Mouse (Mus musculus) cerebellum, adult (tissue): Measurements from ENCODE around the gene Plekhj1.

ENCODE experiments used
- ATAC-seq: cut with Nextera tagmentation; 2 replicates; pipeline ENCODE4 v1.9.2; 2017; ENCODE audit warnings: mild to moderate bottlenecking, moderate library complexity, mixed read lengths; ENCODE audit not compliant: insufficient number of reproducible peaks, low FRiP score, low TSS enrichment

The Plekhj1 gene

GRCm38 (mm10) chr10:80755291-80756015, 43.0 kb downstream of the Plekhj1 start:
- no peak for ATAC-seq

GRCm38 (mm10) chr10:80754594-80755290, 43.7 kb downstream of the Plekhj1 start, which contains the start of gene Dot1l:
Gene Dot1l, plus strand, starts transcription at chr10:80755206.
- ATAC-seq: peak; percentile 83

GRCm38 (mm10) chr10:80752079-80752625, 46.3 kb downstream of the Plekhj1 start:
- no peak for ATAC-seq

GRCm38 (mm10) chr10:80751188-80751832, 47.1 kb downstream of the Plekhj1 start:
- ATAC-seq: no peak

- no peak for ATAC-seq
These were observed 49.8 kb downstream of the Plekhj1 start for GRCm38 (mm10) chr10:80748609-80749008.

GRCm38 (mm10) chr10:80747410-80747809, 51.0 kb downstream of the Plekhj1 start:
- no peak for ATAC-seq
